Comparison of ENCODE assay signal across 10 mouse cellular contexts in the genomic region with DNA sequence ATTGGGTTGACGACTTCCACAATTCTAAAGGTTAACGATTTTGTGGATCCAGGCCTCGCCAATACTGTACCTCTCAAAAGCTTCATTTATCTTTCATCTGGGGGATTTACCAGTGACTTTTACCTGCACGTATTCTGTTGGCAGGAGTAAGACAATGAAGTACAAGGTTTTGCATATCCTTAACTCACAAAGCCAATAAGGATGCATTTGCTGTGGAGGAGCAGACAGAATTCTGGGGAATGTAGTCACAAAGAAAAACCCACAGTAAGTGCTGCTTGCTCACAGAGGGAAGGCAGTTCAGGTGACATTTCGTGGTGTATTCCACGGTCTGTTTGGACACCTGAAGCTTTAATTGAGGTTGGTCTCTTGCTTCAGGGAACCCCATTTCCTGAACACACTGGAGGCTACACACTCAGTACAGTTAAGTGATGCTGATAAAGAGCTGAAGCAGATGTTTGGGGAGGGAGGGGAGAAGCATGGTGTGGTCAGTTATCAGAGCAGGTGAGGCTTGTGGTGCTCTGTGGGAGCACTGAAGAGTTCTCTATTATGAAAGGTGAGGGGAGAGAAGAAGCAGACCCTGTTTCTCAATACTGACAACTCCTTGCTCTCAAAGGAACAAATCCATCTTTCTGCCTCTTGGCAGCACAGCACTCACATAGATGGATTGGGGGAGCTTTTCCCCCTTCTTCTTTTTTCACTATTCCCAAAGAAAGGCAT.
DNase-seq lines count a peak whose midpoint lies in the region; ATAC-seq and TF ChIP-seq lines count a peak whose summit lies in the region.
"Had no signal": no experiment of that assay in that cellular context is flagged by ENCODE, and none has a peak within 500 bp of the region (broad histone marks: within the 10 kb centered on the region; RNA-seq: fewer than 3 reads in every experiment).

No protein-coding gene starts in this region.

- no peaks in the 10 kb centered on the region; the same call in 1 of the 2 replicates for H3K9me3 ChIP-seq in lung, embryonic 14.5 days (ENCODE audit: low read depth, low read length)
- no peaks in the 10 kb centered on the region for H3K9me3 ChIP-seq in embryonic facial prominence, embryonic 12.5 days
- no peaks in the 10 kb centered on the region for H3K9me3 ChIP-seq in hindbrain, embryonic 10.5 days
- no peaks in the 10 kb centered on the region for H3K9me3 ChIP-seq in midbrain, embryonic 13.5 days
- H3K9me3 ChIP-seq: G1E; liver, embryonic 12.5 days had no signal

- no peak overlapping the region for H3K9ac ChIP-seq in lung, embryonic 14.5 days
- no peak overlapping the region for H3K9ac ChIP-seq in embryonic facial prominence, embryonic 12.5 days
- no peak overlapping the region for H3K9ac ChIP-seq in midbrain, embryonic 13.5 days (replicated peaks)
- H3K9ac ChIP-seq: liver, embryonic 12.5 days had no signal

- TF ChIP-seq CTCF in lung, embryonic 14.5 days (IDR thresholded peaks at IDR 0.05; ENCODE audit: low read depth): no peak

- no peak overlapping the region for H3K4me2 ChIP-seq in lung, embryonic 14.5 days
- H3K4me2 ChIP-seq in embryonic facial prominence, embryonic 12.5 days (replicated peaks): no peak overlapping the region
- H3K4me2 ChIP-seq in midbrain, embryonic 13.5 days (replicated peaks): no peak overlapping the region
- H3K4me2 ChIP-seq: liver, embryonic 12.5 days had no signal

- H3K4me3 ChIP-seq in lung, embryonic 14.5 days (ENCODE audit: low read depth, low read length): no peak overlapping the region
- H3K4me3 ChIP-seq in embryonic facial prominence, embryonic 12.5 days: no peak overlapping the region
- no peak overlapping the region for H3K4me3 ChIP-seq in hindbrain, embryonic 10.5 days
- H3K4me3 ChIP-seq in midbrain, embryonic 13.5 days (replicated peaks): no peak overlapping the region
- H3K4me3 ChIP-seq: liver, embryonic 12.5 days had no signal

- no peaks in the 10 kb centered on the region for H3K27me3 ChIP-seq in lung, embryonic 14.5 days (ENCODE audit: insufficient read depth, low read length)
- H3K27me3 ChIP-seq in embryonic facial prominence, embryonic 12.5 days: no peaks in the 10 kb centered on the region
- H3K27me3 ChIP-seq in hindbrain, embryonic 10.5 days (ENCODE audit: insufficient read depth, poor library complexity, severe bottlenecking): no peaks in the 10 kb centered on the region
- no peaks in the 10 kb centered on the region for H3K27me3 ChIP-seq in midbrain, embryonic 13.5 days
- H3K27me3 ChIP-seq: liver, embryonic 12.5 days had no signal

- WGBS in lung, embryonic 14.5 days: 68% methylated on average over 6 of the region's 6 CpGs
- 65% methylated on average over 6 of the region's 6 CpGs for WGBS in embryonic facial prominence, embryonic 12.5 days
- WGBS in hindbrain, embryonic 10.5 days: 91% methylated on average over 6 of the region's 6 CpGs
- 89% methylated on average over 6 of the region's 6 CpGs for WGBS in midbrain, embryonic 13.5 days

- DNase-seq in lung, embryonic 14.5 days: no peak
- DNase-seq in lung, postnatal 10 days: no peak
- no peak for DNase-seq in hindbrain, embryonic 10.5 days (ENCODE audit: low spot score)
- DNase-seq in gastrocnemius, adult 8-10 months (ENCODE audit: low spot score in 2 of 2): no peak
- no peak for DNase-seq in layer of hippocampus, adult 18-20 months (ENCODE audit: low spot score in 2 of 2)

- H3K4me1 ChIP-seq in lung, embryonic 14.5 days (ENCODE audit: insufficient read depth): peaks cover 5% of the 10 kb centered on the region; the same call in 1 of the 2 replicates
- peaks cover 21% of the 10 kb centered on the region for H3K4me1 ChIP-seq in embryonic facial prominence, embryonic 12.5 days
- H3K4me1 ChIP-seq in hindbrain, embryonic 10.5 days (replicated peaks): peaks cover 5% of the 10 kb centered on the region; the same call in 1 of the 2 replicates
- peaks cover 7% of the 10 kb centered on the region for H3K4me1 ChIP-seq in midbrain, embryonic 13.5 days (replicated peaks)
- H3K4me1 ChIP-seq: liver, embryonic 12.5 days had no signal

- peak overlapping the region; percentile 61 for H3K27ac ChIP-seq in lung, embryonic 14.5 days (ENCODE audit: low read depth)
- H3K27ac ChIP-seq in embryonic facial prominence, embryonic 12.5 days: peak overlapping the region; percentile 93
- H3K27ac ChIP-seq in hindbrain, embryonic 10.5 days: peak overlapping the region; percentile 70
- H3K27ac ChIP-seq in midbrain, embryonic 13.5 days: peak overlapping the region; percentile 27
- H3K27ac ChIP-seq: liver, embryonic 12.5 days had no signal

- ATAC-seq in lung, embryonic 14.5 days (ENCODE audit: insufficient read depth): no peak
- peak; percentile 58 for ATAC-seq in embryonic facial prominence, embryonic 12.5 days (ENCODE audit: insufficient number of reproducible peaks, insufficient read depth, low FRiP score, low TSS enrichment)
- peak; percentile 43; the same call in 1 of the 2 replicates for ATAC-seq in midbrain, embryonic 13.5 days
- ATAC-seq in inflammation-experienced regulatory T-cells, adult 6 months: no peak
- ATAC-seq: liver, embryonic 12.5 days had no signal

- no peaks in the 10 kb centered on the region for H3K36me3 ChIP-seq in lung, embryonic 14.5 days (ENCODE audit: insufficient read depth)
- H3K36me3 ChIP-seq in embryonic facial prominence, embryonic 12.5 days: no peaks in the 10 kb centered on the region
- H3K36me3 ChIP-seq in hindbrain, embryonic 10.5 days: no peaks in the 10 kb centered on the region
- H3K36me3 ChIP-seq in midbrain, embryonic 13.5 days: no peaks in the 10 kb centered on the region
- H3K36me3 ChIP-seq: G1E; liver, embryonic 12.5 days had no signal

Comparison
In these comparisons a context has a peak if more than half of its experiments do, and no peak if none do; other contexts are left out.
1. ATAC-seq: peak in embryonic facial prominence, embryonic 12.5 days (single experiment) and midbrain, embryonic 13.5 days (single experiment); none in lung, embryonic 14.5 days (single experiment) and inflammation-experienced regulatory T-cells, adult 6 months (single experiment).
2. H3K27ac ChIP-seq: peak in every context shown above with its lines; median percentile 93 in embryonic facial prominence, embryonic 12.5 days; 70 in hindbrain, embryonic 10.5 days; 61 in lung, embryonic 14.5 days; 27 in midbrain, embryonic 13.5 days.